Mouse (Mus musculus): ENCODE data around the gene Efna5. TPM values are rescaled to one million over a fixed set of nuclear protein-coding genes. Genes with fewer than 3 reads are reported as not detected.

Efna5 gene
- polyA plus RNA-seq, 1 experiment = 1.9 TPM

DNA sequence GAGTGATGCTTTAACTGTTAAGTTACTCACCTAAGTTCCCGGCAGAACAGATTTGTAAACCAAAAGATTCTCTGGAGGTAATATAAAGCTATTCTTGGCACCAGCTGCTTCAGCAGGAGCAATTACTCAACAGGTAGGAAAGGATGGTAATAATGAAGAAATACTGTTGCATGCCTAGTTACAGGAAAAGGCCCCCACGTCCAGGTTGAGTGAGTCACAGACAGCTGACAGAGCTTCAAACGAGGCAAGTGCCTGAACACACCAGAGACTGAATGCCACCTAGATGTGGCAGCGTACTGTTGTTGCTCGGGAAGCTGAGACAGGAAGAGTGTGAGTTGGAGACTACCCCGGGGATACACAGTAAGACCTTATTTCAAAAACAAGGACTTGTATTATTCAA is 140.1 kb downstream of the Efna5 start:
- DNase-seq = no peak
- WGBS = 69% methylated on average over 6 of the region's 6 CpGs
- no peaks in the 10 kb centered on the region for H3K4me1 ChIP-seq (replicated peaks; ENCODE audit: control insufficient read depth, insufficient read depth, low read length)
- no peaks in the 10 kb centered on the region for H3K27me3 ChIP-seq (ENCODE audit: control insufficient read depth, insufficient read depth, low read length)
- H3K27ac ChIP-seq (ENCODE audit: control insufficient read depth, insufficient read depth, low read length) = no peak overlapping the region
- no peaks in the 10 kb centered on the region for H3K36me3 ChIP-seq (ENCODE audit: control insufficient read depth, insufficient read depth, low read length)
- H3K4me3 ChIP-seq (ENCODE audit: control insufficient read depth, insufficient read depth, low read length) = no peak overlapping the region
- TF ChIP-seq POLR2A (IDR thresholded peaks at IDR 0.05; ENCODE audit: control insufficient read depth, extremely low read depth, insufficient read depth, low read length, poor library complexity) = no peak
- TF ChIP-seq CTCF (IDR thresholded peaks at IDR 0.05; ENCODE audit: borderline replicate concordance, control insufficient read depth, extremely low read depth, insufficient read depth, low read length, poor library complexity) = no peak

DNA sequence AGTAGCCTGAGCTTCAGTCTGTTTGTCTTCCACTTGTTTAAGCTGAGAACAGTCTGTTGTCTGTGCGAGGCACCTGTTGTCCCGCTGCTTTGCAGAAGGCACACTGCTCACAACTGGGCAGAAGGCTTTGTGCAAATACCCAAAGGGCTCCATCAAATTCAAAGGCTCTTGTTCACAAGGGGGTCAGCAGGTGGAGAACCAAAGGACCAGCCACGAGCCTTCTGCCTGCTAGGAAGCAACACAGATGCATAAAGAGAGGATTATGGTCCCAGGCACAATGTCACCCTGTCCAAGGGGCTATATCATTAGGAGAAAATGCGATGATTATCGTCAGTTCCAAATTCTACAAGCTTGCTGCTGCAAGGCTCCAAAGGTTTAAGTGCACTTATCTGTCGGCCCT is 141.1 kb downstream of the Efna5 start:
- no peak for DNase-seq
- no peak overlapping the region for H3K27ac ChIP-seq (ENCODE audit: control insufficient read depth, insufficient read depth, low read length)
- TF ChIP-seq CTCF (IDR thresholded peaks at IDR 0.05; ENCODE audit: borderline replicate concordance, control insufficient read depth, extremely low read depth, insufficient read depth, low read length, poor library complexity) (no peak), POLR2A (IDR thresholded peaks at IDR 0.05; ENCODE audit: control insufficient read depth, extremely low read depth, insufficient read depth, low read length, poor library complexity) (no peak)
- H3K36me3 ChIP-seq (ENCODE audit: control insufficient read depth, insufficient read depth, low read length) = no peaks in the 10 kb centered on the region
- H3K4me3 ChIP-seq (ENCODE audit: control insufficient read depth, insufficient read depth, low read length) = no peak overlapping the region
- 92% methylated on average over 6 of the region's 6 CpGs for WGBS
- H3K4me1 ChIP-seq (replicated peaks; ENCODE audit: control insufficient read depth, insufficient read depth, low read length) = no peaks in the 10 kb centered on the region
- no peaks in the 10 kb centered on the region for H3K27me3 ChIP-seq (ENCODE audit: control insufficient read depth, insufficient read depth, low read length)

DNA sequence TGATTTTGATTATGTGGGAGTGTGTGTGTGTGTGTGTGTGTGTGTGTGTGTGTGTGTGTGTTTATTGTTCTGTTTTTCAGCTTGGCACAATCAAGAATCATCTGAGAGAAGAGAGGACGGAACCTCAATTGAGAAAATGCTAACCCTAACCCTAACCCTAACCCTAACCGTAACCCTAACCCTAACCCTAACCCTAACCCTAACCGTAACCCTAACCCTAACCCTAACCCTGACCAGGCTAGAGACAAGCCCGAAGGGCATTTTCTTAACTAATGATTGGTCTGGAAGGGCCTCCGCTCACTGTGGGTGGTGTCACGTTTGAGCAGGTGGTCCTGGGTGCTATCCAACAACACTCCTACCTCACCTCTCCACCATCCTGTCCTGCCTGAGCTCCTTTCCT is 143.7 kb downstream of the Efna5 start:
- WGBS = 96% methylated on average over 6 of the region's 6 CpGs
- TF ChIP-seq CTCF (IDR thresholded peaks at IDR 0.05; ENCODE audit: borderline replicate concordance, control insufficient read depth, extremely low read depth, insufficient read depth, low read length, poor library complexity) (no peak), POLR2A (IDR thresholded peaks at IDR 0.05; ENCODE audit: control insufficient read depth, extremely low read depth, insufficient read depth, low read length, poor library complexity) (no peak)
- no peak overlapping the region for H3K4me3 ChIP-seq (ENCODE audit: control insufficient read depth, insufficient read depth, low read length)
- H3K4me1 ChIP-seq (replicated peaks; ENCODE audit: control insufficient read depth, insufficient read depth, low read length) = no peaks in the 10 kb centered on the region
- no peaks in the 10 kb centered on the region for H3K27me3 ChIP-seq (ENCODE audit: control insufficient read depth, insufficient read depth, low read length)
- H3K36me3 ChIP-seq (ENCODE audit: control insufficient read depth, insufficient read depth, low read length) = no peaks in the 10 kb centered on the region
- no peak for DNase-seq
- H3K27ac ChIP-seq (ENCODE audit: control insufficient read depth, insufficient read depth, low read length) = no peak overlapping the region

DNA sequence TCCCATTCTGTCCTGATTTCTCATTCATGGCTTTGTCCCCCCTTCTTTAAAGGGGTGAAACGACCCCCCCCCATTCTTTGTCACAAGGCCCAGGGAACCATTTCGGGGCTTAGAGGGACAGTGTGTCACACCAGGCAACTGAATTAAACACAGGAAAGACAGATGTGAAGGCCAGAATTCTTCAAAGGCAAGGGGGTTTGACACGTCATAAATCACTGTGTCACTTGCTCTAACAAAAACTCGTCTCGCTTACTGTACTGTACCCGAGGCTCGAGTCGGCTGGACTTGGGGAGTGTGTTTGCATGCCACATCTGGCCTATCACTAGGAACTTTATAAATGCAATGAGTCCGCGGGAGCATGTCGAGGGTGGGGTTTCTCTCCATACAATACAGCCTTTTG is 145.2 kb downstream of the Efna5 start:
- no peak overlapping the region for H3K27ac ChIP-seq (ENCODE audit: control insufficient read depth, insufficient read depth, low read length)
- no peak overlapping the region for H3K4me3 ChIP-seq (ENCODE audit: control insufficient read depth, insufficient read depth, low read length)
- H3K27me3 ChIP-seq (ENCODE audit: control insufficient read depth, insufficient read depth, low read length) = no peaks in the 10 kb centered on the region
- H3K4me1 ChIP-seq (replicated peaks; ENCODE audit: control insufficient read depth, insufficient read depth, low read length) = no peaks in the 10 kb centered on the region
- DNase-seq = no peak
- H3K36me3 ChIP-seq (ENCODE audit: control insufficient read depth, insufficient read depth, low read length) = no peaks in the 10 kb centered on the region
- no peak for TF ChIP-seq POLR2A (IDR thresholded peaks at IDR 0.05; ENCODE audit: control insufficient read depth, extremely low read depth, insufficient read depth, low read length, poor library complexity)
- no peak for TF ChIP-seq CTCF (IDR thresholded peaks at IDR 0.05; ENCODE audit: borderline replicate concordance, control insufficient read depth, extremely low read depth, insufficient read depth, low read length, poor library complexity)
- WGBS = 49% methylated on average over 11 of the region's 11 CpGs

DNA sequence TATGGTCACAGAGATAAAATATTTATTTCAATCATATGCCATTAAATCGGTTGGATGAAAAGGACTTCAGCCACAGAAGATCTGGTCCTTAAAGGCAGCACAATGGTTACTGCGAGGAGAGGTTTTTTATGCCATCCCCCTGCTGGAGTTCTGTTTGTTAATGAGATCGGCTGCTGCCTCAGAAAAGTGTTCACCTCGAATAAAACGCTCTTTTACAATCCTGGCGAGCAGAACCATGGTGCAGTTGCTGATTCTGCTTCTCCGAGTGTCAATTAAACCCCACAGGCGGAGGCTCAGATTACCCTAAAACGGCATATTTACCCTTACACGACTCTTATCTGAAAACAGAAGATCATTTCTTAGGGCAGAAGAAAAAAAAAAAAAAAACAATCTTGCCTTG is 146.2 kb downstream of the Efna5 start:
- TF ChIP-seq POLR2A (IDR thresholded peaks at IDR 0.05; ENCODE audit: control insufficient read depth, extremely low read depth, insufficient read depth, low read length, poor library complexity) (no peak), CTCF (IDR thresholded peaks at IDR 0.05; ENCODE audit: borderline replicate concordance, control insufficient read depth, extremely low read depth, insufficient read depth, low read length, poor library complexity) (no peak)
- WGBS = 82% methylated on average over 10 of the region's 10 CpGs
- no peaks in the 10 kb centered on the region for H3K27me3 ChIP-seq (ENCODE audit: control insufficient read depth, insufficient read depth, low read length)
- H3K36me3 ChIP-seq (ENCODE audit: control insufficient read depth, insufficient read depth, low read length) = no peaks in the 10 kb centered on the region
- DNase-seq = no peak
- no peak overlapping the region for H3K27ac ChIP-seq (ENCODE audit: control insufficient read depth, insufficient read depth, low read length)
- no peak overlapping the region for H3K4me3 ChIP-seq (ENCODE audit: control insufficient read depth, insufficient read depth, low read length)
- no peaks in the 10 kb centered on the region for H3K4me1 ChIP-seq (replicated peaks; ENCODE audit: control insufficient read depth, insufficient read depth, low read length)

DNA sequence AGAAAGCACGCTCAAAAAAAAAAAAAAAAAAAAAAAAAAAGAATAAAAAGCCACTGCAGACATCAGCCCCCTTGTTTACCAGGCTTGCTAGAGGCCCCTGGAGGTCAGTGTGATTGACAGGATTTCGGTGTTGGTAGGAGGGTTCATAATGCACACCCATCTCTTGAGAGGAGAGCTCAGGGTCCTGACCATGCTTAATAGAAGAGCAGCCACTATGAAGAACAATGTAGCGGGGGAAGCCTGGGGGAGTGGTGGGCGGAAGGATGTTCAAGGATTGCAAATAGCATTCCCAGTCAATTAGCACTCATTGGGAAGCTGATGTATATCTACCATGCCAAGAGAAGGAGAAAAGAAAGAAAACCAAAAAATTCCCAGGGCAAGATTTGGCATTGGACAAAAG is 147.1 kb downstream of the Efna5 start:
- no peaks in the 10 kb centered on the region for H3K27me3 ChIP-seq (ENCODE audit: control insufficient read depth, insufficient read depth, low read length)
- H3K4me1 ChIP-seq (replicated peaks; ENCODE audit: control insufficient read depth, insufficient read depth, low read length) = no peaks in the 10 kb centered on the region
- no peak for DNase-seq
- H3K4me3 ChIP-seq (ENCODE audit: control insufficient read depth, insufficient read depth, low read length) = no peak overlapping the region
- no peak for TF ChIP-seq POLR2A (IDR thresholded peaks at IDR 0.05; ENCODE audit: control insufficient read depth, extremely low read depth, insufficient read depth, low read length, poor library complexity)
- TF ChIP-seq CTCF (IDR thresholded peaks at IDR 0.05; ENCODE audit: borderline replicate concordance, control insufficient read depth, extremely low read depth, insufficient read depth, low read length, poor library complexity) = no peak
- WGBS = 96% methylated on average over 4 of the region's 4 CpGs
- no peaks in the 10 kb centered on the region for H3K36me3 ChIP-seq (ENCODE audit: control insufficient read depth, insufficient read depth, low read length)
- H3K27ac ChIP-seq (ENCODE audit: control insufficient read depth, insufficient read depth, low read length) = no peak overlapping the region

DNA sequence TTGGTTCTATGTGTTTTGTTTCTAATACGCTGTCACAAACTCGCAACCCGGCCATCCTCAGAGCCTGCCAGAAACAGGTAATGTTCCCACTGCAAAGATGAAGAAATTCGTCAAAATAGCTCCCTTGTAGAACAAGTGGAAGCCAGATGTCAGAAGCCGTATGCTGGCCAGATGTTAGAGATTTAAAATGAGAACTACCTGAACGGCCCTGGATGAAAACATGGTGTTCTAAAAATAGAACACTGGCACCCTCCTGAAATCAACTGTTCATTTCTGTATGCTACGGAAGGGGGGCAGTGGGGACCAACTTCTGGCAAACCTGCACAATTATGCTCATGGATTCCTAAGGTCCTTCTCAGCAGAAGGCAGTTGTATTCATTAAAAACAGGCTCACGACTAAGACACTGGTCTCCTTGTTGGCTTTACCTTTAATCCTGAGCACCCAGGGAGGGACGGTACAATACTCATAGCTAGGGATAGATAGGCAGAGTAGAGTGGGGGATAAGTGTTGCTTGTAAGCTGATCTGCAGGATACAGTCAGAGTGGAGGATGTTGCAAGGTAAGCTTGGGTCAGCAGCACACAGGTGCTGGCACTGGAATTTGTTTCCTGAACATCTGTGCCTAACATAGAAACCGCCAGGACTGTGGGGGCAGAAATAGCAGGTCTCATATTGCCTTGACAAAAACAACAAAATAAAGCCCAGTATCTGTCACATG is 151.2 kb downstream of the Efna5 start:
- Histone ChIP-seq H3K36me3 (ENCODE audit: control insufficient read depth, insufficient read depth, low read length) (no peaks in the 10 kb centered on the region), H3K4me1 (replicated peaks; ENCODE audit: control insufficient read depth, insufficient read depth, low read length) (no peaks in the 10 kb centered on the region), H3K27ac (ENCODE audit: control insufficient read depth, insufficient read depth, low read length) (no peak overlapping the region), H3K27me3 (ENCODE audit: control insufficient read depth, insufficient read depth, low read length) (no peaks in the 10 kb centered on the region), H3K4me3 (ENCODE audit: control insufficient read depth, insufficient read depth, low read length) (no peak overlapping the region)
- no peak for TF ChIP-seq POLR2A (IDR thresholded peaks at IDR 0.05; ENCODE audit: control insufficient read depth, extremely low read depth, insufficient read depth, low read length, poor library complexity)
- no peak for TF ChIP-seq CTCF (IDR thresholded peaks at IDR 0.05; ENCODE audit: borderline replicate concordance, control insufficient read depth, extremely low read depth, insufficient read depth, low read length, poor library complexity)
- DNase-seq = no peak
- 67% methylated on average over 10 of the region's 10 CpGs for WGBS
